Comparison of ENCODE assay signal across 1 mouse cellular context in the genomic region with DNA sequence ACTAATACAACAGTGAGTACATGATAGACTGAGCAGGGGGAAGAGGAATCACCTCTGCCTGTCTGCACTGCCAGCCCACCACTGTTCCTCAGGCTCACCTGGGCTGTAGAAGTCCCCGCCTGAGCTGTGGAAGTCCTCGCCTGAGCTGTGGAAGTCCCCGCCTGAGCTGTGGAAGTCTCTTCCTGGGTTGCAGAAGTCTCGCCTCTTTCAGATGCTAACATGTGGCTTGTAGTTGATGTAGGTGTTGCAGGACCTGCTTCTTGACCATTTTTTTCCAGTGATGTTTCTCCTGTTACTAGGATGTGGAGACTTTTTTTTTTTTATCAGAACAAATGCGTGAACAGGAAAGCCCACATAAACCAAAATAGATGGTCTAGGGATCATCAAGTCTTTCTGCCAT. TPM values are rescaled to one million over a fixed set of nuclear protein-coding genes. Genes with fewer than 3 reads are reported as not detected.
"Had no signal": no experiment of that assay in that cellular context is flagged by ENCODE, and none has a peak within 500 bp of the region (broad histone marks: within the 10 kb centered on the region; RNA-seq: fewer than 3 reads in every experiment).

No protein-coding gene starts in this region.

RNA-seq across cellular contexts. Expression of a gene that starts 6.7 kb away (rescaled TPM):
- total RNA-seq: left cerebral cortex, postnatal 14 days had no signal
